Mouse (Mus musculus) erythroblast, embryonic 14.5 days (primary cell): Measurements from ENCODE around the gene Epn3.

Experiments used
- GATA1 ChIP-seq: IDR thresholded peaks from 2 replicates; pipeline ENCODE4 v1.6.1; 2012; ENCODE audit warnings: low read length, inconsistent platforms, mixed read lengths
- TAL1 ChIP-seq: IDR thresholded peaks from 3 replicates; pipeline ENCODE4 v1.6.1; 2012; ENCODE audit warnings: low read length, inconsistent platforms, mixed read lengths

DNA sequence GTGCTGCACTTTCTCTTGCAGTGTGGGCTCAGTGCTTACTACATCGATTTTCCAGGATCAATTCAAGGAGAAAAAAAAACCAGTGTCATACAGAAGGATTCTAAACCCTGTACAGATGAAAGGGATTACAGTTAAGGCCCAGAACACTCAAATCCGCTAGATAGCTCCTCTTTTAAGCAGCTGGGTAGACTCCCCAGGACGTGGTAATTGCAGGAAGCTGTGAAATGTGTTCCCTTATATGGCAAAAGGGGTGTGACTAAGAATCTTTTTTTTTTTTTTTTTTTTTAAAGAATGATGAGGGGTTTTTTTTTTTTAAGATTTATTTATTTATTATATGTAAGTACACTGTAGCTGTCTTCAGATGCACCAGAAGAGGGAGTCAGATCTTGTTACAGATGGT lies 29.1 kb upstream of the Epn3 start:
- TF ChIP-seq GATA1 = no peak
- TF ChIP-seq TAL1 = no peak
